Mouse (Mus musculus) CH12.LX (cell line): ENCODE data around the gene Rasgef1a. TPM values are rescaled to one million over a fixed set of nuclear protein-coding genes. Genes with fewer than 3 reads are reported as not detected.

Experiments used
- DNase-seq: peaks from one replicate; pipeline ENCODE4 v3.0.0-alpha.2; 2013; ENCODE audit errors: extremely low read depth
- H3K27ac ChIP-seq: 2 replicates; pipeline ENCODE4 v1.5.1; 2012; ENCODE audit warnings: low read depth, mild to moderate bottlenecking, control low read depth, moderate library complexity; ENCODE audit not compliant: insufficient read depth
- H3K27me3 ChIP-seq: replicated peaks from 2 replicates; pipeline ENCODE3; 2012; ENCODE audit warnings: inconsistent platforms
- H3K36me3 ChIP-seq, 2 experiments: replicated peaks in 1 of 2; 2 replicates each; pipeline versions ENCODE3 to v1.6.1; 2012; ENCODE audit warnings: inconsistent platforms in 1 of 2, low read length in 1 of 2, mild to moderate bottlenecking in 1 of 2, mixed read lengths in 1 of 2, moderate library complexity in 1 of 2; ENCODE audit not compliant: control insufficient read depth in 1 of 2, insufficient read depth in 1 of 2
- H3K4me1 ChIP-seq, 2 experiments: 2 replicates each; pipeline ENCODE4 v1.6.1; 2012; ENCODE audit warnings: inconsistent platforms in 1 of 2, moderate library complexity in 1 of 2; ENCODE audit not compliant: insufficient read depth in 2 of 2, control insufficient read depth in 1 of 2
- H3K4me2 ChIP-seq: 2 replicates; pipeline ENCODE4 v1.6.1; 2012; ENCODE audit warnings: low read depth, mild to moderate bottlenecking, control low read depth; ENCODE audit not compliant: poor library complexity, insufficient read depth, severe bottlenecking
- H3K4me3 ChIP-seq, 3 experiments: fragments of 150-350 bp in 1 of 3; sonication (generic) in 1 of 3; replicated peaks in 1 of 3; 2 replicates each; pipeline versions ENCODE3 to v1.5.1; 2011 to 2012; ENCODE audit warnings: low read depth in 2 of 3, low read length in 2 of 3, mild to moderate bottlenecking in 2 of 3, moderate library complexity in 2 of 3, control low read depth in 1 of 3, improper control_type of control experiment in 1 of 3, inconsistent platforms in 1 of 3, mixed read lengths in 1 of 3; ENCODE audit not compliant: poor library complexity in 1 of 3
- H3K79me2 ChIP-seq: replicated peaks from 2 replicates; pipeline ENCODE4 v1.6.1; 2012; ENCODE audit warnings: mild to moderate bottlenecking, moderate library complexity; ENCODE audit not compliant: control insufficient read depth, poor library complexity, insufficient read depth, severe bottlenecking; ENCODE audit errors: extremely low read depth
- H3K9ac ChIP-seq: 2 replicates; pipeline ENCODE4 v1.6.1; 2012; ENCODE audit warnings: low read depth, mild to moderate bottlenecking, control low read depth, moderate library complexity; ENCODE audit not compliant: insufficient read depth
- H3K9me3 ChIP-seq: replicated peaks from 2 replicates; pipeline ENCODE3; 2012; ENCODE audit warnings: low read length, inconsistent platforms, mixed read lengths
- BHLHE40 ChIP-seq: IDR thresholded peaks from 2 replicates; pipeline ENCODE4 v1.6.1; 2011; ENCODE audit warnings: mild to moderate bottlenecking, low read depth, low read length, improper control_type of control experiment
- CHD2 ChIP-seq: IDR thresholded peaks from 2 replicates; pipeline ENCODE4 v1.6.1; 2011; ENCODE audit warnings: low read length, improper control_type of control experiment
- CTCF ChIP-seq, 2 experiments: IDR thresholded peaks in 1 of 2; conservative IDR thresholded peaks in 1 of 2; 2 replicates each; pipeline ENCODE4 v1.5.1; 2011 to 2012; ENCODE audit warnings: low read depth in 2 of 2, low read length in 2 of 2, improper control_type of control experiment in 1 of 2, inconsistent platforms in 1 of 2, mild to moderate bottlenecking in 1 of 2, moderate library complexity in 1 of 2
- E2F4 ChIP-seq: IDR thresholded peaks from 2 replicates; pipeline ENCODE4 v1.6.1; 2011; ENCODE audit warnings: low read depth, low read length, improper control_type of control experiment; ENCODE audit not compliant: insufficient replicate concordance
- EP300 ChIP-seq: IDR thresholded peaks from 2 replicates; pipeline ENCODE4 v1.6.1; 2011; ENCODE audit warnings: low read length, improper control_type of control experiment
- ETS1 ChIP-seq: conservative IDR thresholded peaks from 2 replicates; pipeline ENCODE4 v1.6.1; 2012; ENCODE audit warnings: low read depth, mild to moderate bottlenecking, inconsistent platforms, low read length, improper control_type of control experiment, moderate library complexity
- GABPA ChIP-seq: IDR thresholded peaks from 2 replicates; pipeline ENCODE4 v1.6.1; 2012; ENCODE audit warnings: low read depth, low read length, improper control_type of control experiment, inconsistent platforms; ENCODE audit not compliant: insufficient replicate concordance
- JUN ChIP-seq: IDR thresholded peaks from 2 replicates; pipeline ENCODE4 v1.6.1; 2011; ENCODE audit warnings: low read depth, mild to moderate bottlenecking, low read length, improper control_type of control experiment, moderate library complexity; ENCODE audit not compliant: insufficient read depth
- KAT2A ChIP-seq: IDR thresholded peaks from 2 replicates; pipeline ENCODE4 v1.6.1; 2012; ENCODE audit warnings: low read length, improper control_type of control experiment, inconsistent platforms; ENCODE audit not compliant: insufficient replicate concordance
- MEF2A ChIP-seq: IDR thresholded peaks from 2 replicates; pipeline ENCODE4 v1.6.1; 2014; ENCODE audit warnings: low read depth, mild to moderate bottlenecking, inconsistent platforms, low read length, improper control_type of control experiment, borderline replicate concordance
- NELFE ChIP-seq: IDR thresholded peaks from 2 replicates; pipeline ENCODE4 v1.6.1; 2011; ENCODE audit warnings: low read depth, low read length, improper control_type of control experiment
- NRF1 ChIP-seq: IDR thresholded peaks from 2 replicates; pipeline ENCODE4 v1.6.1; 2014; ENCODE audit warnings: low read depth, mild to moderate bottlenecking, inconsistent platforms, low read length, improper control_type of control experiment, moderate library complexity
- POLR2A ChIP-seq: IDR thresholded peaks from 2 replicates; pipeline ENCODE4 v1.6.1; 2011; ENCODE audit warnings: low read depth, mild to moderate bottlenecking, improper control_type of control experiment, low read length
- POLR2AphosphoS2 ChIP-seq: IDR thresholded peaks from 2 replicates; pipeline ENCODE4 v1.6.1; 2011; ENCODE audit warnings: low read depth, low read length, improper control_type of control experiment
- RAD21 ChIP-seq: IDR thresholded peaks from 2 replicates; pipeline ENCODE4 v1.6.1; 2011; ENCODE audit warnings: low read depth, mild to moderate bottlenecking, low read length, improper control_type of control experiment, moderate library complexity
- TBP ChIP-seq: conservative IDR thresholded peaks from 2 replicates; pipeline ENCODE4 v1.6.1; 2011; ENCODE audit warnings: low read depth, low read length, improper control_type of control experiment
- TCF12 ChIP-seq: IDR thresholded peaks from 2 replicates; pipeline ENCODE4 v1.6.1; 2014; ENCODE audit warnings: low read depth, mild to moderate bottlenecking, inconsistent platforms, low read length, improper control_type of control experiment
- USF2 ChIP-seq: conservative IDR thresholded peaks from 2 replicates; pipeline ENCODE4 v1.6.1; 2011; ENCODE audit warnings: low read depth, low read length, improper control_type of control experiment
- ZC3H11A ChIP-seq: IDR thresholded peaks from 2 replicates; pipeline ENCODE4 v1.6.1; 2012; ENCODE audit warnings: low read depth, mild to moderate bottlenecking, inconsistent platforms, low read length, improper control_type of control experiment
- ZKSCAN1 ChIP-seq: IDR thresholded peaks from 2 replicates; pipeline ENCODE4 v1.6.1; 2012; ENCODE audit warnings: low read depth, inconsistent platforms, low read length, improper control_type of control experiment, borderline replicate concordance
- ZMIZ1 ChIP-seq: IDR thresholded peaks from 2 replicates; pipeline ENCODE4 v1.6.1; 2012; ENCODE audit warnings: low read depth, mild to moderate bottlenecking, inconsistent platforms, low read length, improper control_type of control experiment
- ZNF384 ChIP-seq: IDR thresholded peaks from 2 replicates; pipeline ENCODE4 v1.6.1; 2012; ENCODE audit warnings: low read depth, low read length, improper control_type of control experiment, inconsistent platforms
- dilution Hi-C: fragments of 300-500 bp; cut with MboI; formaldehyde crosslinking; loops from 2 replicates; pipeline ENCODE4 v1.14.3; 2020; ENCODE audit warnings: low sequenced_read_pairs; ENCODE audit not compliant: extremely low pct_unique_long_range_greater_than_20kb, extremely low pct_ligation_motif_present
- in situ Hi-C: fragments of 300-500 bp; cut with MboI; formaldehyde crosslinking; loops from 3 replicates; pipeline ENCODE4 v1.14.3; 2019; ENCODE audit warnings: low sequenced_read_pairs, low pct_ligation_motif_present, low pct_unique_long_range_greater_than_20kb, mixed read lengths
- polyA plus RNA-seq: library from polyadenylated mRNA; unstranded; fragments of >175 nt; gene quantifications from 2 replicates; pipeline ENCODE4 v1.2.1, GENCODE M21; 2012; ENCODE audit warnings: low read depth; ENCODE audit not compliant: insufficient read length
- total RNA-seq, 2 experiments: library from RNA; depleted of rRNA; stranded (reverse); fragments of 300-350 nt in 1 of 2; fragments of >200 nt in 1 of 2; gene quantifications; 2 replicates each; pipeline ENCODE4 v1.2.3; 2012 to 2014

Rasgef1a gene
- total and polyA plus RNA-seq, 3 experiments = 0.13 TPM; not detected in 2

DNA sequence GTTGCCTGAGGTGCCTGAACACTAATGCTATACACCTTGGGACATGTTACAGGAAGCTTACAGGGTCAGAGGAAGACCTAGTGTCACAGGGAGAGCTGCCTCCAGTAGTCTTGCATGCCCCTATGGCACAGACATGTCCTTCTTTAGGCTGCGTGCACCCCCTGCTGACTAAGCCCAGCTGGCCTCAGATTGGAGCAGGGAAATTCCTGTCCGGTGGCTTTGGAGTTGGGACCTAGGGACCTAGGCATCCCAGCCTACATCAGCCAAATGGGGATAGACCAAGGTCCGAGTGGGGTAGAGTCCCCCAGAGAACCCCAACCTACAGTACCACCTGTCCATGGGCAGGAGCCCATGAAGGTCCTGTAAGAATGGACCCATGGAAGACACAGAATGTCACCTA is 71.1 kb downstream of the Rasgef1a start:
- H3K4me1 ChIP-seq = no peaks in the 10 kb centered on the region
- H3K27ac ChIP-seq = no peak overlapping the region
- H3K27me3 ChIP-seq = peaks cover 86% of the 10 kb centered on the region
- no peak overlapping the region for H3K4me3 ChIP-seq
- dilution Hi-C loops = no loop called here
- in situ Hi-C loops = no loop called here
- no peaks in the 10 kb centered on the region for H3K9me3 ChIP-seq
- DNase-seq = no peak
- H3K79me2 ChIP-seq = no peaks in the 10 kb centered on the region
- 0 out of 4 replicates have a peak, but pooled peaks of 1 of the 2 experiments have one; percentile 1 for TF ChIP-seq CTCF (conservative IDR thresholded peaks at IDR 0.05 in 1 of 2, IDR thresholded peaks at IDR 0.05 in 1 of 2; ENCODE audit: low read depth in 2 of 2, low read length in 2 of 2)
- TF ChIP-seq MEF2A = no peak
- no peaks in the 10 kb centered on the region for H3K36me3 ChIP-seq
- no peak overlapping the region for H3K4me2 ChIP-seq
- H3K9ac ChIP-seq = no peak overlapping the region

GRCm38 (mm10) chr6:118083608-118084007 is 72.4 kb downstream of the Rasgef1a start:
- Histone ChIP-seq H3K4me3 (no peak overlapping the region), H3K27me3 (peaks cover 82% of the 10 kb centered on the region), H3K36me3 (no peaks in the 10 kb centered on the region), H3K9ac (no peak overlapping the region), H3K9me3 (no peaks in the 10 kb centered on the region), H3K4me2 (no peak overlapping the region), H3K27ac (no peak overlapping the region), H3K4me1 (no peaks in the 10 kb centered on the region), H3K79me2 (no peaks in the 10 kb centered on the region)
- in situ Hi-C loops (no loop called here), dilution Hi-C loops (no loop called here)
- no peak for DNase-seq
- TF ChIP-seq E2F4 (no peak), CHD2 (no peak), POLR2AphosphoS2 (no peak), JUN (no peak), POLR2A (no peak), TBP (no peak), CTCF (conservative IDR thresholded peaks at IDR 0.05 in 1 of 2, IDR thresholded peaks at IDR 0.05 in 1 of 2; ENCODE audit: low read depth in 2 of 2, low read length in 2 of 2) (no peak), ZC3H11A (no peak), EP300 (no peak), NELFE (no peak), NRF1 (no peak), RAD21 (no peak)

DNA sequence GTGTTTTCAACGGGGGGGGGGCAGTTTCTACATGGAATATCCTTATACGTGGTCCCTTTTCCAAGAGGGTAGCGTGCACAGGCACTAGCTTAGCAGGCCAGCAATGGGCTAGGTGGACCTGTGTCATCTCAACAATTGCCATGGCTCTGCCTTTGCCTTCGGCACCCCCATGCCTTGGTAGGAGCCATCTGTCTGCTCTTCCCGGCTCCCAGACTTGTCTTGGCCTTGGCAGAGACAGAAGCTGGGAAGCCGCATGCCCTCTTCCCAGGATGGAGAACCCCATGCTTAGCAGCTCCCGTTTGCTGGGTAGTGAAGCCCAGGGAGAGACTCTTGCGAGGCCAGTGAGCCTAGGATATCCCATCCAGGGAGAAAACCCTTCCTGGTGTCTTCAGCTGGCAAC is 73.4 kb downstream of the Rasgef1a start:
- Histone ChIP-seq H3K27me3 (peaks cover 81% of the 10 kb centered on the region), H3K4me3 (no peak overlapping the region), H3K36me3 (no peaks in the 10 kb centered on the region), H3K4me2 (no peak overlapping the region), H3K9me3 (no peaks in the 10 kb centered on the region), H3K27ac (no peak overlapping the region), H3K4me1 (no peaks in the 10 kb centered on the region), H3K9ac (no peak overlapping the region), H3K79me2 (no peaks in the 10 kb centered on the region)
- TF ChIP-seq NELFE (no peak), NRF1 (no peak), POLR2AphosphoS2 (no peak), BHLHE40 (no peak), KAT2A (no peak), MEF2A (no peak), ETS1 (no peak), ZNF384 (no peak), RAD21 (no peak), ZKSCAN1 (no peak), TCF12 (no peak), ZMIZ1 (no peak), USF2 (no peak), TBP (no peak), GABPA (no peak), JUN (no peak)
- no peak for DNase-seq
- dilution Hi-C loops = no loop called here
- in situ Hi-C loops = no loop called here
